Mouse (Mus musculus): ENCODE data around the gene Trpm3.

GRCm38 (mm10) chr19:22978763-22979162 lies 839.9 kb downstream of the Trpm3 start:
- TF ChIP-seq CTCF (IDR thresholded peaks at IDR 0.05; ENCODE audit: insufficient read depth, low read length), result no peak
- TF ChIP-seq POLR2A (IDR thresholded peaks at IDR 0.05; ENCODE audit: borderline replicate concordance, extremely low read depth, low read depth, low read length), result no peak

All from lung, adult 2 months (tissue).